Mouse (Mus musculus): ENCODE measurements around the gene Tspoap1.

- TF ChIP-seq EP300 (IDR thresholded peaks at IDR 0.05) (no peak), CTCF (IDR thresholded peaks at IDR 0.05) (no peak)
These were observed 29.7 kb downstream of the Tspoap1 start for GRCm38 (mm10) chr11:87790088-87790487.
